Mouse (Mus musculus): ENCODE measurements around the gene Zranb1. TPM values are rescaled to one million over a fixed set of nuclear protein-coding genes. Genes with fewer than 3 reads are reported as not detected.

Zranb1 gene
- polyA plus RNA-seq, 1 experiment: 2.6 TPM

GRCm38 (mm10) chr7:132927201-132927600 lies 3.7 kb upstream of the Zranb1 start:
- Histone ChIP-seq H3K36me3 (ENCODE audit: control insufficient read depth, insufficient read depth, low read length) (no peaks in the 10 kb centered on the region), H3K4me3 (ENCODE audit: low read depth, low read length) (no peak overlapping the region), H3K4me1 (ENCODE audit: control insufficient read depth, insufficient read depth, insufficient read length, low read length) (no peaks in the 10 kb centered on the region), H3K27ac (ENCODE audit: insufficient read depth, low read depth, low read length) (no peak overlapping the region), H3K27me3 (ENCODE audit: control insufficient read depth, insufficient read depth, low read length) (no peaks in the 10 kb centered on the region)
- TF ChIP-seq CTCF (IDR thresholded peaks at IDR 0.05; ENCODE audit: extremely low read depth, insufficient read length, insufficient replicate concordance, low read depth, low read length) (no peak), POLR2A (IDR thresholded peaks at IDR 0.05; ENCODE audit: low read depth, low read length) (no peak)
- 66% methylated on average over 3 of the region's 3 CpGs for WGBS

- no peaks in the 10 kb centered on the region for H3K36me3 ChIP-seq (ENCODE audit: control insufficient read depth, insufficient read depth, low read length)
- H3K4me3 ChIP-seq (ENCODE audit: low read depth, low read length): no peak overlapping the region
- 80% methylated on average over 5 of the region's 5 CpGs for WGBS
- no peak overlapping the region for H3K27ac ChIP-seq (ENCODE audit: insufficient read depth, low read depth, low read length)
- peaks cover 2% of the 10 kb centered on the region; the same call in 1 of the 2 replicates for H3K4me1 ChIP-seq (ENCODE audit: control insufficient read depth, insufficient read depth, insufficient read length, low read length)
- no peaks in the 10 kb centered on the region for H3K27me3 ChIP-seq (ENCODE audit: control insufficient read depth, insufficient read depth, low read length)
- TF ChIP-seq POLR2A (IDR thresholded peaks at IDR 0.05; ENCODE audit: low read depth, low read length): no peak
- TF ChIP-seq CTCF (IDR thresholded peaks at IDR 0.05; ENCODE audit: extremely low read depth, insufficient read length, insufficient replicate concordance, low read depth, low read length): no peak
These were observed 887 bp upstream of the Zranb1 start for GRCm38 (mm10) chr7:132930055-132930454.

GRCm38 (mm10) chr7:132931560-132932351 lies 814 bp downstream of the Zranb1 start:
- peak overlapping the region; percentile 89 for H3K27ac ChIP-seq (ENCODE audit: insufficient read depth, low read depth, low read length)
- no peak for TF ChIP-seq POLR2A (IDR thresholded peaks at IDR 0.05; ENCODE audit: low read depth, low read length)
- no peak for TF ChIP-seq CTCF (IDR thresholded peaks at IDR 0.05; ENCODE audit: extremely low read depth, insufficient read length, insufficient replicate concordance, low read depth, low read length)
- peaks cover 2% of the 10 kb centered on the region; the same call in 1 of the 2 replicates for H3K4me1 ChIP-seq (ENCODE audit: control insufficient read depth, insufficient read depth, insufficient read length, low read length)
- no peaks in the 10 kb centered on the region for H3K36me3 ChIP-seq (ENCODE audit: control insufficient read depth, insufficient read depth, low read length)
- H3K27me3 ChIP-seq (ENCODE audit: control insufficient read depth, insufficient read depth, low read length): no peaks in the 10 kb centered on the region
- peak overlapping the region; percentile 91 for H3K4me3 ChIP-seq (ENCODE audit: low read depth, low read length)
- under 1% methylated on average over 55 of the region's 55 CpGs for WGBS

GRCm38 (mm10) chr7:132933331-132933730 lies 2.4 kb downstream of the Zranb1 start:
- Histone ChIP-seq H3K4me3 (ENCODE audit: low read depth, low read length) (no peak overlapping the region), H3K4me1 (ENCODE audit: control insufficient read depth, insufficient read depth, insufficient read length, low read length) (peaks cover 2% of the 10 kb centered on the region; the same call in 1 of the 2 replicates)

GRCm38 (mm10) chr7:132934743-132935142 lies 3.8 kb downstream of the Zranb1 start:
- H3K4me3 ChIP-seq (ENCODE audit: low read depth, low read length): no peak overlapping the region
- H3K27me3 ChIP-seq (ENCODE audit: control insufficient read depth, insufficient read depth, low read length): no peaks in the 10 kb centered on the region
- no peaks in the 10 kb centered on the region for H3K36me3 ChIP-seq (ENCODE audit: control insufficient read depth, insufficient read depth, low read length)
- no peak for TF ChIP-seq POLR2A (IDR thresholded peaks at IDR 0.05; ENCODE audit: low read depth, low read length)
- no peak for TF ChIP-seq CTCF (IDR thresholded peaks at IDR 0.05; ENCODE audit: extremely low read depth, insufficient read length, insufficient replicate concordance, low read depth, low read length)
- no peak overlapping the region for H3K27ac ChIP-seq (ENCODE audit: insufficient read depth, low read depth, low read length)
- peaks cover 2% of the 10 kb centered on the region; the same call in 1 of the 2 replicates for H3K4me1 ChIP-seq (ENCODE audit: control insufficient read depth, insufficient read depth, insufficient read length, low read length)

More at GRCm38 (mm10) chr7:132933331-132933730, 2.4 kb downstream of the Zranb1 start:
- TF ChIP-seq POLR2A (IDR thresholded peaks at IDR 0.05; ENCODE audit: low read depth, low read length) (no peak), CTCF (IDR thresholded peaks at IDR 0.05; ENCODE audit: extremely low read depth, insufficient read length, insufficient replicate concordance, low read depth, low read length) (no peak)
- Histone ChIP-seq H3K27ac (ENCODE audit: insufficient read depth, low read depth, low read length) (no peak overlapping the region), H3K27me3 (ENCODE audit: control insufficient read depth, insufficient read depth, low read length) (no peaks in the 10 kb centered on the region), H3K36me3 (ENCODE audit: control insufficient read depth, insufficient read depth, low read length) (no peaks in the 10 kb centered on the region)
- 80% methylated on average over 1 of the region's 1 CpGs for WGBS

- Histone ChIP-seq H3K4me1 (ENCODE audit: control insufficient read depth, insufficient read depth, insufficient read length, low read length) (no peaks in the 10 kb centered on the region), H3K4me3 (ENCODE audit: low read depth, low read length) (no peak overlapping the region), H3K27me3 (ENCODE audit: control insufficient read depth, insufficient read depth, low read length) (no peaks in the 10 kb centered on the region), H3K27ac (ENCODE audit: insufficient read depth, low read depth, low read length) (no peak overlapping the region), H3K36me3 (ENCODE audit: control insufficient read depth, insufficient read depth, low read length) (no peaks in the 10 kb centered on the region)
- WGBS: 61% methylated on average over 2 of the region's 2 CpGs
- no peak for TF ChIP-seq CTCF (IDR thresholded peaks at IDR 0.05; ENCODE audit: extremely low read depth, insufficient read length, insufficient replicate concordance, low read depth, low read length)
- no peak for TF ChIP-seq POLR2A (IDR thresholded peaks at IDR 0.05; ENCODE audit: low read depth, low read length)
These were observed 8.2 kb downstream of the Zranb1 start for GRCm38 (mm10) chr7:132939118-132939517.

- H3K27ac ChIP-seq (ENCODE audit: insufficient read depth, low read depth, low read length): no peak overlapping the region
- no peak for TF ChIP-seq CTCF (IDR thresholded peaks at IDR 0.05; ENCODE audit: extremely low read depth, insufficient read length, insufficient replicate concordance, low read depth, low read length)
- no peak for TF ChIP-seq POLR2A (IDR thresholded peaks at IDR 0.05; ENCODE audit: low read depth, low read length)
- H3K4me1 ChIP-seq (ENCODE audit: control insufficient read depth, insufficient read depth, insufficient read length, low read length): no peaks in the 10 kb centered on the region
- no peaks in the 10 kb centered on the region for H3K27me3 ChIP-seq (ENCODE audit: control insufficient read depth, insufficient read depth, low read length)
- no peak overlapping the region for H3K4me3 ChIP-seq (ENCODE audit: low read depth, low read length)
- no peaks in the 10 kb centered on the region for H3K36me3 ChIP-seq (ENCODE audit: control insufficient read depth, insufficient read depth, low read length)
- 39% methylated on average over 2 of the region's 2 CpGs for WGBS
These were observed 9.6 kb downstream of the Zranb1 start for GRCm38 (mm10) chr7:132940569-132940968.

Data from small intestine, adult 2 months (tissue).